Mouse (Mus musculus) heart, embryonic 16.5 days (tissue): ENCODE data around the gene Tsfm. TPM values are rescaled to one million over a fixed set of nuclear protein-coding genes. Genes with fewer than 3 reads are reported as not detected.

Experiments
- ATAC-seq: fragments of 200-750 bp; cut with Nextera tagmentation; replicated peaks from 2 replicates; pipeline ENCODE4 v1.8.0; 2017; ENCODE audit warnings: moderate number of reproducible peaks; ENCODE audit not compliant: insufficient read depth, low FRiP score; ENCODE audit errors: extremely low read depth
- H3K27ac ChIP-seq: fragments of 300-500 bp; sonication (generic); 2 replicates; pipeline ENCODE4 v1.5.1; 2014; ENCODE audit warnings: mild to moderate bottlenecking, low read length, control low read depth, moderate library complexity
- H3K27me3 ChIP-seq: fragments of 300-500 bp; sonication (generic); 2 replicates; pipeline ENCODE4 v1.6.1; 2014; ENCODE audit warnings: low read length, mixed read lengths; ENCODE audit not compliant: control insufficient read depth, insufficient read depth
- H3K36me3 ChIP-seq: fragments of 300-500 bp; sonication (generic); 2 replicates; pipeline ENCODE4 v1.6.1; 2014; ENCODE audit not compliant: control insufficient read depth, insufficient read depth
- H3K4me1 ChIP-seq: fragments of 300-500 bp; sonication (generic); 2 replicates; pipeline ENCODE4 v1.6.1; 2014; ENCODE audit warnings: low read length, mixed read lengths; ENCODE audit not compliant: control insufficient read depth, insufficient read depth
- H3K4me2 ChIP-seq: fragments of 300-500 bp; sonication (generic); 2 replicates; pipeline ENCODE4 v1.6.1; 2014; ENCODE audit warnings: low read depth, mild to moderate bottlenecking, control low read depth, low read length
- H3K4me3 ChIP-seq: fragments of 300-500 bp; sonication (generic); 2 replicates; pipeline ENCODE4 v1.5.1; 2014; ENCODE audit warnings: mild to moderate bottlenecking, control low read depth, low read length
- H3K9ac ChIP-seq: fragments of 300-500 bp; sonication (generic); 2 replicates; pipeline ENCODE4 v1.6.1; 2014; ENCODE audit warnings: low read length, control low read depth
- H3K9me3 ChIP-seq: fragments of 300-500 bp; sonication (generic); replicated peaks from 2 replicates; pipeline ENCODE4 v1.6.1; 2016; ENCODE audit warnings: low read length; ENCODE audit not compliant: control insufficient read depth
- WGBS: fragments of 180-500 bp; shearing (Covaris S2); extraction: QIAGEN DNeasy Blood & Tissue Kit; methylation state at CpG from one replicate; pipeline ENCODE4 v1.1.7; 2014; 5-methylcytosine and 5-hydroxymethylcytosine counted together
- polyA plus RNA-seq: library from polyadenylated mRNA; unstranded; fragments of >200 nt; fragmentation: Nextera tagmentation; extraction: Ambion mirVana; gene quantifications from 2 replicates; pipeline ENCODE4 v1.2.1, GENCODE M21; 2015

Gene Tsfm
- polyA plus RNA-seq, 1 experiment from 2014 or later: 89.3 TPM

GRCm38 (mm10) chr10:127036273-127036672 is 5.6 kb upstream of the Tsfm start:
- Histone ChIP-seq H3K4me1 (0 out of 2 replicates have a peak, but pooled peaks cover 3% of the 10 kb centered on the region), H3K36me3 (no peaks in the 10 kb centered on the region), H3K4me3 (no peak overlapping the region), H3K9me3 (no peaks in the 10 kb centered on the region), H3K4me2 (no peak overlapping the region), H3K27me3 (no peaks in the 10 kb centered on the region), H3K27ac (no peak overlapping the region), H3K9ac (no peak overlapping the region)
- WGBS: 79% methylated on average over 12 of the region's 12 CpGs
- ATAC-seq: no peak

GRCm38 (mm10) chr10:127033301-127033741 is 2.7 kb upstream of the Tsfm start:
- H3K9ac ChIP-seq: no peak overlapping the region
- WGBS: 77% methylated on average over 8 of the region's 8 CpGs
- H3K27ac ChIP-seq: no peak overlapping the region

GRCm38 (mm10) chr10:127018422-127018821 is 12.2 kb downstream of the Tsfm start:
- 77% methylated on average over 16 of the region's 16 CpGs for WGBS

More at GRCm38 (mm10) chr10:127033301-127033741, 2.7 kb upstream of the Tsfm start:
- Histone ChIP-seq H3K27me3 (no peaks in the 10 kb centered on the region), H3K4me1 (peaks cover 5% of the 10 kb centered on the region; the same call in 1 of the 2 replicates), H3K9me3 (no peaks in the 10 kb centered on the region), H3K36me3 (peaks cover 7% of the 10 kb centered on the region; the same call in 1 of the 2 replicates), H3K4me3 (no peak overlapping the region), H3K4me2 (no peak overlapping the region)
- ATAC-seq: no peak

GRCm38 (mm10) chr10:127017071-127017470 is 13.6 kb downstream of the Tsfm start:
- Histone ChIP-seq H3K9me3 (no peaks in the 10 kb centered on the region), H3K27ac (no peak overlapping the region), H3K4me3 (no peak overlapping the region), H3K4me2 (no peak overlapping the region), H3K4me1 (no peaks in the 10 kb centered on the region), H3K36me3 (0 out of 2 replicates have a peak, but pooled peaks cover 5% of the 10 kb centered on the region), H3K27me3 (no peaks in the 10 kb centered on the region), H3K9ac (no peak overlapping the region)
- 21% methylated on average over 2 of the region's 2 CpGs for WGBS
- ATAC-seq: no peak

More at GRCm38 (mm10) chr10:127018422-127018821, 12.2 kb downstream of the Tsfm start:
- Histone ChIP-seq H3K9ac (no peak overlapping the region), H3K9me3 (no peaks in the 10 kb centered on the region), H3K36me3 (peaks cover 14% of the 10 kb centered on the region), H3K27me3 (no peaks in the 10 kb centered on the region), H3K4me2 (no peak overlapping the region), H3K4me3 (no peak overlapping the region), H3K27ac (no peak overlapping the region), H3K4me1 (no peaks in the 10 kb centered on the region)
- no peak for ATAC-seq

- ATAC-seq: no peak
- Histone ChIP-seq H3K36me3 (0 out of 2 replicates have a peak, but pooled peaks cover 4% of the 10 kb centered on the region), H3K27ac (no peak overlapping the region), H3K4me1 (no peaks in the 10 kb centered on the region), H3K9ac (no peak overlapping the region), H3K9me3 (no peaks in the 10 kb centered on the region), H3K4me2 (no peak overlapping the region), H3K27me3 (no peaks in the 10 kb centered on the region), H3K4me3 (no peak overlapping the region)
- 57% methylated on average over 5 of the region's 5 CpGs for WGBS
These were observed 14.2 kb downstream of the Tsfm start for GRCm38 (mm10) chr10:127016488-127016887.

GRCm38 (mm10) chr10:127003806-127004205 is 26.8 kb downstream of the Tsfm start:
- 82% methylated on average over 7 of the region's 7 CpGs for WGBS
- no peak overlapping the region for H3K4me3 ChIP-seq
- H3K4me2 ChIP-seq: no peak overlapping the region
- no peak for ATAC-seq
- H3K4me1 ChIP-seq: no peaks in the 10 kb centered on the region
- H3K27me3 ChIP-seq: no peaks in the 10 kb centered on the region
- no peaks in the 10 kb centered on the region for H3K9me3 ChIP-seq
- H3K36me3 ChIP-seq: peaks cover 3% of the 10 kb centered on the region
- H3K9ac ChIP-seq: no peak overlapping the region
- H3K27ac ChIP-seq: no peak overlapping the region

- Histone ChIP-seq H3K27ac (no peak overlapping the region), H3K27me3 (no peaks in the 10 kb centered on the region), H3K9me3 (no peaks in the 10 kb centered on the region), H3K4me1 (no peaks in the 10 kb centered on the region), H3K4me2 (no peak overlapping the region), H3K36me3 (peaks cover 7% of the 10 kb centered on the region), H3K4me3 (no peak overlapping the region), H3K9ac (no peak overlapping the region)
- no peak for ATAC-seq
- 92% methylated on average over 8 of the region's 8 CpGs for WGBS
These were observed 27.3 kb downstream of the Tsfm start for GRCm38 (mm10) chr10:127003334-127003733.

- H3K4me3 ChIP-seq: no peak overlapping the region
- peaks cover 12% of the 10 kb centered on the region for H3K36me3 ChIP-seq
- 83% methylated on average over 5 of the region's 5 CpGs for WGBS
- no peak overlapping the region for H3K27ac ChIP-seq
- H3K9ac ChIP-seq: no peak overlapping the region
- no peaks in the 10 kb centered on the region for H3K4me1 ChIP-seq
- no peak for ATAC-seq
- H3K9me3 ChIP-seq: no peaks in the 10 kb centered on the region
- H3K4me2 ChIP-seq: no peak overlapping the region
- H3K27me3 ChIP-seq: no peaks in the 10 kb centered on the region
These were observed 27.9 kb downstream of the Tsfm start for GRCm38 (mm10) chr10:127002765-127003164.

GRCm38 (mm10) chr10:127002056-127002455 is 28.6 kb downstream of the Tsfm start:
- WGBS: 74% methylated on average over 1 of the region's 1 CpGs

More at GRCm38 (mm10) chr10:127002056-127002455, 28.6 kb downstream of the Tsfm start:
- Histone ChIP-seq H3K9ac (no peak overlapping the region), H3K27ac (no peak overlapping the region), H3K9me3 (no peaks in the 10 kb centered on the region), H3K4me3 (no peak overlapping the region), H3K4me2 (no peak overlapping the region), H3K27me3 (no peaks in the 10 kb centered on the region), H3K36me3 (peaks cover 19% of the 10 kb centered on the region), H3K4me1 (no peaks in the 10 kb centered on the region)
- ATAC-seq: no peak
